In genomic region chr10:96115325-96115724, GRCm38 (mm10) we compare ENCODE assay signal across 38 mouse cellular contexts. TPM values are rescaled to one million over a fixed set of nuclear protein-coding genes. Genes with fewer than 3 reads are reported as not detected.
"Had no signal": no experiment of that assay in that cellular context is flagged by ENCODE, and none has a peak within 500 bp of the region (broad histone marks: within the 10 kb centered on the region; RNA-seq: fewer than 3 reads in every experiment).

No protein-coding gene starts in this region.

- H3K9me3 ChIP-seq: heart, embryonic 12.5 days; hindbrain, embryonic 10.5 days; hindbrain, embryonic 12.5 days; intestine, embryonic 15.5 days; limb, embryonic 10.5 days; liver, embryonic 13.5 days had no signal

- H3K36me3 ChIP-seq: heart, embryonic 12.5 days; hindbrain, embryonic 10.5 days; hindbrain, embryonic 12.5 days; intestine, embryonic 15.5 days; limb, embryonic 10.5 days; limb, embryonic 12.5 days; liver, embryonic 13.5 days had no signal

- H3K4me3 ChIP-seq: gastrocnemius, adult 2 months; heart, adult 2 months; heart, embryonic 12.5 days; hindbrain, embryonic 10.5 days; hindbrain, embryonic 12.5 days; intestine, embryonic 15.5 days; layer of hippocampus, adult 2 months; left cerebral cortex, adult 2 months; limb, embryonic 10.5 days; limb, embryonic 12.5 days; liver, embryonic 13.5 days had no signal

- H3K9ac ChIP-seq: heart, embryonic 12.5 days; hindbrain, embryonic 12.5 days; hindbrain, embryonic 14.5 days; intestine, embryonic 15.5 days; limb, embryonic 12.5 days; liver, embryonic 13.5 days had no signal

- H3K4me2 ChIP-seq: heart, embryonic 12.5 days; hindbrain, embryonic 12.5 days; hindbrain, embryonic 14.5 days; intestine, embryonic 15.5 days; limb, embryonic 12.5 days; liver, embryonic 11.5 days; liver, embryonic 13.5 days had no signal

- DNase-seq: gastrocnemius, adult 2 months; gastrocnemius, postnatal 10 days; gastrocnemius, postnatal 25 days; heart, adult 2 months; heart, postnatal 10 days; heart, postnatal 4 days; kidney, adult 18-20 months; kidney, adult 8-10 months; kidney, postnatal 10 days; kidney, postnatal 25 days; kidney, postnatal 4 days; liver; liver, embryonic 13.5 days had no signal

- H3K27ac ChIP-seq: gastrocnemius, adult 2 months; heart, adult 2 months; hindbrain, embryonic 10.5 days; hindbrain, embryonic 12.5 days; hindbrain, embryonic 14.5 days; intestine, embryonic 15.5 days; layer of hippocampus, adult 2 months; left cerebral cortex, adult 2 months; limb, embryonic 10.5 days; limb, embryonic 12.5 days; liver, embryonic 13.5 days had no signal

- ATAC-seq: hindbrain, embryonic 16.5 days; inflammation-experienced regulatory T-cells, adult 6 months; intestine, embryonic 15.5 days; intestine, postnatal 0 days had no signal

- H3K27me3 ChIP-seq: heart, embryonic 12.5 days; hindbrain, embryonic 12.5 days; intestine, embryonic 15.5 days; limb, embryonic 12.5 days; liver, embryonic 13.5 days had no signal

- H3K4me1 ChIP-seq: heart, embryonic 12.5 days; hindbrain, embryonic 10.5 days; hindbrain, embryonic 12.5 days; intestine, embryonic 15.5 days; limb, embryonic 10.5 days; limb, embryonic 12.5 days; liver, embryonic 13.5 days had no signal

RNA-seq across cellular contexts. Expression of gene Gm5426, which starts 21.1 kb away (rescaled TPM):
- total RNA-seq: gastrocnemius, adult 2 months; gastrocnemius, postnatal 10 days; gastrocnemius, postnatal 25 days; gastrocnemius, postnatal 4 days; granulocyte monocyte progenitor cell, adult 5-6 weeks; heart, adult 2 months; heart, postnatal 10 days; heart, postnatal 25 days; heart, postnatal 4 days; layer of hippocampus, adult 2 months; layer of hippocampus, postnatal 10 days; layer of hippocampus, postnatal 25 days; left cerebral cortex, adult 2 months; left cerebral cortex, postnatal 14 days; left cerebral cortex, postnatal 36 days had no signal
- polyA plus RNA-seq: heart, adult 2 months; heart, embryonic 12.5 days; heart, embryonic 14.5 days; heart, embryonic 16.5 days; hindbrain, embryonic 10.5 days; hindbrain, embryonic 12.5 days; hindbrain, embryonic 14.5 days; hindbrain, embryonic 16.5 days; intestine, embryonic 15.5 days; intestine, postnatal 0 days; kidney, embryonic 14.5 days; kidney, embryonic 16.5 days; limb, embryonic 10.5 days; limb, embryonic 12.5 days; limb, embryonic 14.5 days; liver, embryonic 11.5 days; liver, embryonic 13.5 days had no signal
